Mouse (Mus musculus) liver, embryonic 12.5 days (tissue): ENCODE data around the gene Tnik. TPM values are rescaled to one million over a fixed set of nuclear protein-coding genes. Genes with fewer than 3 reads are reported as not detected.

Experiments
- ATAC-seq: fragments of 200-750 bp; cut with Nextera tagmentation; 2 replicates; pipeline ENCODE4 v1.8.0; 2017; ENCODE audit warnings: moderate number of reproducible peaks, mild to moderate bottlenecking, moderate library complexity
- H3K27ac ChIP-seq: fragments of 300-500 bp; sonication (generic); 2 replicates; pipeline ENCODE4 v1.5.1; 2016; ENCODE audit warnings: mild to moderate bottlenecking
- H3K27me3 ChIP-seq: fragments of 300-500 bp; sonication (generic); replicated peaks from 2 replicates; pipeline ENCODE4 v1.6.1; 2016; ENCODE audit warnings: mild to moderate bottlenecking, moderate library complexity
- H3K36me3 ChIP-seq: fragments of 300-500 bp; sonication (generic); 2 replicates; pipeline ENCODE4 v1.6.1; 2016; ENCODE audit warnings: mild to moderate bottlenecking, moderate library complexity
- H3K4me1 ChIP-seq: fragments of 300-500 bp; sonication (generic); 2 replicates; pipeline ENCODE4 v1.6.1; 2016
- H3K4me2 ChIP-seq: fragments of 300-500 bp; sonication (generic); 2 replicates; pipeline ENCODE4 v1.6.1; 2016; ENCODE audit warnings: mild to moderate bottlenecking, moderate library complexity
- H3K4me3 ChIP-seq: fragments of 300-500 bp; sonication (generic); 2 replicates; pipeline ENCODE4 v1.5.1; 2016; ENCODE audit warnings: mild to moderate bottlenecking, moderate library complexity
- H3K9ac ChIP-seq: fragments of 300-500 bp; sonication (generic); 2 replicates; pipeline ENCODE4 v1.6.1; 2016; ENCODE audit warnings: mild to moderate bottlenecking, moderate library complexity
- H3K9me3 ChIP-seq: fragments of 300-500 bp; sonication (generic); replicated peaks from 2 replicates; pipeline ENCODE4 v1.6.1; 2016; ENCODE audit warnings: mild to moderate bottlenecking, moderate library complexity
- WGBS: fragments of 180-500 bp; shearing (Covaris S2); methylation state at CpG from one replicate; pipeline ENCODE4 v1.1.7; 2016; ENCODE audit not compliant: insufficient replicate concordance; 5-methylcytosine and 5-hydroxymethylcytosine counted together
- polyA plus RNA-seq: library from polyadenylated mRNA; unstranded; fragments of >200 nt; fragmentation: Nextera tagmentation; extraction: Ambion mirVana; gene quantifications from 2 replicates; pipeline ENCODE4 v1.2.1, GENCODE M21; 2016

Gene Tnik
- polyA plus RNA-seq, 1 experiment from 2014 or later = 5.2 TPM

DNA sequence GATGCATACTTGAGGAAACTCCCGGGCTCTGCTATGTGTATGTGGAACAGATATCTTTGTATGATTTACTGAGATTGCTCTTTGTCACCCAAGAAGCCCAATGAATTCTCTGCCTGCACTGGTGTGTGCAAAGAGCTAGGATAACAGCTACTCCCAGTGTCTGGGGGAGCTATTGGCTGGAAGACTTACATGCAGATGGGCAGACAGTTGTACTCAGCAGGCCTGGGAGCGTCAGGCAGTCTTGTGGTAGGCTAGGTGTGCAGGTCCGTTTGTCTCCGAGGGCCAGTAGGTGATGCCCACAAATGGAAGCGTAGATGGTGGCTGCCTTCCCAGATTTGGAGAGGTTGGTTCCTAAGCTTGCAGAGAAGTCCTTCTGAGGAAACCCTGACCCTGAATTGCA, 2.6 kb downstream of the Tnik start:
- H3K4me2 ChIP-seq = peak overlapping the region; percentile 98; the same call in 1 of the 2 replicates
- no peak for ATAC-seq
- no peak overlapping the region for H3K4me3 ChIP-seq
- H3K27ac ChIP-seq = no peak overlapping the region
- no peak overlapping the region for H3K9ac ChIP-seq
- H3K9me3 ChIP-seq = no peaks in the 10 kb centered on the region
- H3K4me1 ChIP-seq = peaks cover 32% of the 10 kb centered on the region
- peaks cover 17% of the 10 kb centered on the region for H3K27me3 ChIP-seq
- no peaks in the 10 kb centered on the region for H3K36me3 ChIP-seq
- WGBS = 72% methylated on average over 5 of the region's 5 CpGs

GRCm38 (mm10) chr3:28267211-28267610, 4.2 kb downstream of the Tnik start:
- ATAC-seq = no peak
- Histone ChIP-seq H3K27ac (no peak overlapping the region), H3K4me3 (no peak overlapping the region), H3K9ac (no peak overlapping the region), H3K27me3 (peaks cover 5% of the 10 kb centered on the region), H3K9me3 (no peaks in the 10 kb centered on the region), H3K36me3 (no peaks in the 10 kb centered on the region), H3K4me2 (no peak overlapping the region), H3K4me1 (peaks cover 27% of the 10 kb centered on the region)
- 70% methylated on average over 7 of the region's 7 CpGs for WGBS

GRCm38 (mm10) chr3:28269716-28270115, 6.7 kb downstream of the Tnik start:
- H3K4me2 ChIP-seq = no peak overlapping the region
- 43% methylated on average over 2 of the region's 2 CpGs for WGBS
- no peaks in the 10 kb centered on the region for H3K9me3 ChIP-seq
- H3K36me3 ChIP-seq = no peaks in the 10 kb centered on the region
- no peaks in the 10 kb centered on the region for H3K27me3 ChIP-seq
- no peak overlapping the region for H3K4me3 ChIP-seq
- no peak overlapping the region for H3K27ac ChIP-seq
- no peak overlapping the region for H3K9ac ChIP-seq
- H3K4me1 ChIP-seq = peaks cover 9% of the 10 kb centered on the region
- ATAC-seq = no peak

DNA sequence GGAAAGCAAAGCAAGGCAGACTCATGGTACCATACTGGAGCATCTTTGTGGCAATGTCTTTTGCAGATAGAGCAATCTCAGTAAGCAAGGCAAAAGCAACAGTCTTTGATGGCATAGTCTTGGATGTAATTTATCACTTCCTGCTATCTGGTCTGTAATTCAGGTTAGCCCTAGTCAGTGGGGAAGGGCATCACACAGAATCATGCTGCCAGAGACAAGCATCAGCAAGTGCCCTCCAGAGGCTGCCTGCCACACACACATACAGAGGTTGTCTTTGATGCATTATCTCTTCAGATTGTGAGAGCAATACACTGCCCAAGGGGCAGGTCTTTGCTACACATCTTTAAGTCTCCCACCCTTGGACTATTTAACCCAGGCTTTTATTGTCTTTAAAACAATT, 8.9 kb downstream of the Tnik start:
- H3K9ac ChIP-seq = no peak overlapping the region
- H3K27me3 ChIP-seq = no peaks in the 10 kb centered on the region
- no peak overlapping the region for H3K4me2 ChIP-seq
- ATAC-seq = no peak
- H3K4me3 ChIP-seq = no peak overlapping the region
- no peaks in the 10 kb centered on the region for H3K9me3 ChIP-seq
- no peaks in the 10 kb centered on the region for H3K4me1 ChIP-seq
- H3K36me3 ChIP-seq = no peaks in the 10 kb centered on the region
- no peak overlapping the region for H3K27ac ChIP-seq

- H3K27me3 ChIP-seq = no peaks in the 10 kb centered on the region
- no peaks in the 10 kb centered on the region for H3K9me3 ChIP-seq
- no peak overlapping the region for H3K27ac ChIP-seq
- ATAC-seq = no peak
- H3K9ac ChIP-seq = no peak overlapping the region
- H3K4me3 ChIP-seq = no peak overlapping the region
- no peak overlapping the region for H3K4me2 ChIP-seq
- H3K36me3 ChIP-seq = no peaks in the 10 kb centered on the region
- H3K4me1 ChIP-seq = 0 out of 2 replicates have a peak, but pooled peaks cover 5% of the 10 kb centered on the region
- WGBS = 70% methylated on average over 4 of the region's 4 CpGs
These were observed 11.7 kb downstream of the Tnik start for GRCm38 (mm10) chr3:28274763-28275162.

- Histone ChIP-seq H3K9me3 (no peaks in the 10 kb centered on the region), H3K36me3 (no peaks in the 10 kb centered on the region), H3K9ac (no peak overlapping the region), H3K4me3 (no peak overlapping the region), H3K27ac (no peak overlapping the region), H3K27me3 (no peaks in the 10 kb centered on the region), H3K4me2 (no peak overlapping the region), H3K4me1 (0 out of 2 replicates have a peak, but pooled peaks cover 6% of the 10 kb centered on the region)
- WGBS = 63% methylated on average over 1 of the region's 1 CpGs
- ATAC-seq = no peak
These were observed 26.7 kb downstream of the Tnik start for GRCm38 (mm10) chr3:28289693-28290092.

- Histone ChIP-seq H3K4me1 (peaks cover 41% of the 10 kb centered on the region), H3K9ac (peak overlapping the region; percentile 27; the same call in 1 of the 2 replicates), H3K27ac (peak overlapping the region; percentile 70), H3K27me3 (no peaks in the 10 kb centered on the region), H3K4me2 (peak overlapping the region; percentile 64), H3K36me3 (no peaks in the 10 kb centered on the region), H3K9me3 (no peaks in the 10 kb centered on the region), H3K4me3 (0 out of 2 replicates have a peak overlapping the region, but pooled peaks have one; percentile 2)
- 6% methylated on average over 4 of the region's 4 CpGs for WGBS
- peak; percentile 92 for ATAC-seq
These were observed 38.4 kb downstream of the Tnik start for GRCm38 (mm10) chr3:28301378-28301777.

- no peak overlapping the region for H3K27ac ChIP-seq
- no peak overlapping the region for H3K4me3 ChIP-seq
- H3K4me2 ChIP-seq = no peak overlapping the region
- WGBS = 76% methylated on average over 5 of the region's 5 CpGs
- peaks cover 41% of the 10 kb centered on the region for H3K4me1 ChIP-seq
- no peak for ATAC-seq
- H3K9me3 ChIP-seq = no peaks in the 10 kb centered on the region
- no peaks in the 10 kb centered on the region for H3K36me3 ChIP-seq
- H3K27me3 ChIP-seq = no peaks in the 10 kb centered on the region
- H3K9ac ChIP-seq = no peak overlapping the region
These were observed 40.9 kb downstream of the Tnik start for GRCm38 (mm10) chr3:28303915-28304314.

GRCm38 (mm10) chr3:28306852-28307251, 43.8 kb downstream of the Tnik start:
- Histone ChIP-seq H3K4me2 (no peak overlapping the region), H3K27ac (no peak overlapping the region), H3K4me3 (no peak overlapping the region), H3K27me3 (no peaks in the 10 kb centered on the region), H3K9me3 (no peaks in the 10 kb centered on the region), H3K4me1 (peaks cover 15% of the 10 kb centered on the region), H3K9ac (no peak overlapping the region), H3K36me3 (no peaks in the 10 kb centered on the region)
- WGBS = 68% methylated on average over 3 of the region's 3 CpGs
- no peak for ATAC-seq

GRCm38 (mm10) chr3:28314438-28314837, 51.4 kb downstream of the Tnik start:
- Histone ChIP-seq H3K36me3 (no peaks in the 10 kb centered on the region), H3K9me3 (no peaks in the 10 kb centered on the region), H3K9ac (no peak overlapping the region), H3K27me3 (no peaks in the 10 kb centered on the region), H3K27ac (no peak overlapping the region), H3K4me3 (no peak overlapping the region), H3K4me2 (no peak overlapping the region), H3K4me1 (no peaks in the 10 kb centered on the region)
- WGBS = 66% methylated on average over 2 of the region's 2 CpGs
- ATAC-seq = no peak

DNA sequence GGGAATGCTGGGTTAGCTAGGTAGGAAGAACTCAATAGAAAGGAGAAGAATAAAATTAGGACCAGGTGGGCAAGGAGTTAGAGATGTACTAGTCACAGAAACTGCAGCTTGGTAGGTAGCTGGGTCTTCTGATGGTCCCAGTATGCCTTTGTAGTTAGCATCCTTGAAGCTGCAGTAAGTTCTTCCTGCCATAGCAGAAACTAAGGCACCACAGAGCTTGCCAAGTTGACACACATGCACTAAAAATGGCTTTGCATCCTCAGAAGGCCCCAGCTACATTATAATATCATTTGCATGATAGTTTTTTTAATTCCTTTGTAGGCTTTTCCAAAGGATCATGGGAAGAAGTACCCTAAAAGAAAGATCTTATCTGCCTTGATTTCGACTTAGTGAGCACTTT, 54.3 kb downstream of the Tnik start:
- 74% methylated on average over 1 of the region's 1 CpGs for WGBS
- Histone ChIP-seq H3K9ac (no peak overlapping the region), H3K27me3 (no peaks in the 10 kb centered on the region), H3K9me3 (no peaks in the 10 kb centered on the region), H3K36me3 (no peaks in the 10 kb centered on the region), H3K4me1 (no peaks in the 10 kb centered on the region), H3K27ac (no peak overlapping the region), H3K4me3 (no peak overlapping the region), H3K4me2 (no peak overlapping the region)
- ATAC-seq = no peak

DNA sequence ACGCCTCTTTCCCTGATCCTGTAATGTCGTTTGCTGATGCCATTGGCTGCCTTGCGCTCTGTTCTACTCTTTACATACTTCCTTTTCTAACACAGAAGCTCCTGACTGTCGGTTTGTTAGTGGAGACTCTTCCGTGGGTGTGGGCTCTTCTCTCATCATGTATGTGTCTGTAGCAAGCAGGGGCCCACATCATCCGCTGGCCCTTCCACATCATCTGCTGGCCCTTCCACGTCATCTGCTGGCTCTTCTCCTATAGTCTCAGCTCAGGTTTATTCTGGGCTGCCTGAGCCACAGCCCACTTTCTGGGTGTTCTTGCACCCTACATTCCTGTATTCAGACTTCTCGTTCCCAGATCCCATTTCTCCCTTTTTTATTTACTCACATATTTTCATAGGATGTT, 58.6 kb downstream of the Tnik start:
- Histone ChIP-seq H3K9me3 (no peaks in the 10 kb centered on the region), H3K36me3 (no peaks in the 10 kb centered on the region), H3K9ac (no peak overlapping the region), H3K27ac (no peak overlapping the region), H3K4me1 (no peaks in the 10 kb centered on the region), H3K27me3 (no peaks in the 10 kb centered on the region), H3K4me3 (no peak overlapping the region), H3K4me2 (no peak overlapping the region)
- WGBS = 71% methylated on average over 8 of the region's 8 CpGs
- no peak for ATAC-seq

DNA sequence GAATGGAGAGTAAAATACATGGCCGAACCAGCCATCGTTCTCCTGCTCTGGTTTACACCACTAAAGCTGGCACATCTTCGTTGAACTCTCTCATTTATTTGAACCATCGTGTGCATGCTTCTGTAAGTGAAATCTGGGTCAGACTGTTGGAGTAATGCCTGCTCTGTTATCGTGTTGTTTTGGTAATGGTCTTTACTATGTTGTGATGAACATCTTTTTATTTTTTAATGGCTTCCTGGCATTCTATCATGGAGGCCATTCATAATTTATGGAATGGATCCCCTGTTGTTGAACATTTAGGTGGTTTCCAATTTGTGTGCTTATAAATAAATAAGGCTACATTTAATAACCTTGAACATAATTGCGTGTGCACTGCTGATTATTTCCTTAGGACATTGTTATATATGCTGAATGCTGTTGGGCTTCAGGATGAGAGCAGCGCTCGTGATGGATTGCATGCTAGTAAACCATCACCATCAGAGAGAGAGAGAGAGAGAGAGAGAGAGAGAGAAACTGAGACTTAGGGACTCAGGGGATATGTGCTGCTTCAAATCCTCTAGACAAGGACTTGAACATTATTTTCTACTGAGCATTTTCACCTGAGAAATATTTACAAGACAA, 62.7 kb downstream of the Tnik start:
- Histone ChIP-seq H3K27me3 (no peaks in the 10 kb centered on the region), H3K4me1 (no peaks in the 10 kb centered on the region), H3K9ac (no peak overlapping the region), H3K27ac (no peak overlapping the region), H3K4me2 (no peak overlapping the region), H3K4me3 (no peak overlapping the region), H3K9me3 (no peaks in the 10 kb centered on the region), H3K36me3 (no peaks in the 10 kb centered on the region)
- ATAC-seq = no peak
- WGBS = 74% methylated on average over 8 of the region's 8 CpGs
